ENCODE assay signal across 19 mouse cellular contexts in genomic region chr8:75202041-75202656, GRCm38 (mm10). TPM values are rescaled to one million over a fixed set of nuclear protein-coding genes. Genes with fewer than 3 reads are reported as not detected.
"Had no signal": no experiment of that assay in that cellular context is flagged by ENCODE, and none has a peak within 500 bp of the region (broad histone marks: within the 10 kb centered on the region; RNA-seq: fewer than 3 reads in every experiment).

No protein-coding gene starts in this region.

- H3K9me3 ChIP-seq: lung, embryonic 15.5 days; megakaryocyte, embryonic 14.5 days; midbrain, embryonic 13.5 days; midbrain, embryonic 15.5 days; neural tube, embryonic 12.5 days had no signal

- H3K4me3 ChIP-seq: lung, embryonic 15.5 days; megakaryocyte, embryonic 14.5 days; midbrain, embryonic 13.5 days; midbrain, embryonic 15.5 days; neural tube, embryonic 12.5 days had no signal

- DNase-seq: lung, adult 2 months; lung, postnatal 14 days; lung, postnatal 36 days; right cerebral cortex, postnatal 14 days; spleen, adult 18-20 months; thymus, adult 18-20 months; thymus, postnatal 14 days; thymus, postnatal 36 days had no signal

- H3K4me2 ChIP-seq: lung, embryonic 15.5 days; midbrain, embryonic 11.5 days; midbrain, embryonic 13.5 days; midbrain, embryonic 15.5 days; neural tube, embryonic 12.5 days had no signal

- H3K4me1 ChIP-seq: lung, embryonic 15.5 days; midbrain, embryonic 13.5 days; neural tube, embryonic 12.5 days had no signal

- H3K9ac ChIP-seq: liver, postnatal 0 days; lung, embryonic 15.5 days; midbrain, embryonic 13.5 days; midbrain, embryonic 15.5 days; neural tube, embryonic 12.5 days had no signal

- H3K36me3 ChIP-seq: lung, embryonic 15.5 days; midbrain, embryonic 13.5 days; midbrain, embryonic 15.5 days; neural tube, embryonic 12.5 days had no signal

- H3K27me3 ChIP-seq: lung, embryonic 15.5 days; midbrain, embryonic 13.5 days; midbrain, embryonic 15.5 days; neural tube, embryonic 12.5 days had no signal

- H3K27ac ChIP-seq: lung, embryonic 15.5 days; macrophage; midbrain, embryonic 13.5 days; midbrain, embryonic 15.5 days; neural tube, embryonic 12.5 days had no signal

- ATAC-seq: lung, postnatal 0 days; midbrain, embryonic 13.5 days; midbrain, embryonic 15.5 days had no signal

RNA-seq across cellular contexts. Expression of gene Rasd2, which starts 11.6 kb away (rescaled TPM):
- total RNA-seq: monocyte, adult 5-6 weeks; neutrophil, adult 5-6 weeks had no signal
